Mouse (Mus musculus): ENCODE measurements around the gene Mrpl36. TPM values are rescaled to one million over a fixed set of nuclear protein-coding genes. Genes with fewer than 3 reads are reported as not detected.
A peak's percentile ranks its signal among the peaks of the same experiment; 100 is the strongest.

Gene Mrpl36
- polyA plus RNA-seq, 1 experiment from 2014 or later, result 131 TPM

- H3K4me2 ChIP-seq, result no peak overlapping the region
- H3K9me3 ChIP-seq, result no peaks in the 10 kb centered on the region
- H3K27me3 ChIP-seq, result no peaks in the 10 kb centered on the region
- ATAC-seq (ENCODE audit: borderline replicate concordance, extremely low read depth, low FRiP score, low TSS enrichment), result peak; percentile 69; the same call in 1 of the 2 replicates
- no peaks in the 10 kb centered on the region for H3K36me3 ChIP-seq
- 55% methylated on average over 7 of the region's 7 CpGs for WGBS
- peak overlapping the region; percentile 67 for H3K27ac ChIP-seq
- H3K4me3 ChIP-seq, result no peak overlapping the region
- H3K4me1 ChIP-seq, result 0 out of 2 replicates have a peak, but pooled peaks cover 3% of the 10 kb centered on the region
- no peak overlapping the region for H3K9ac ChIP-seq
These were observed 19.8 kb downstream of the Mrpl36 start for GRCm38 (mm10) chr13:73347922-73348650.

GRCm38 (mm10) chr13:73350741-73351140 lies 22.4 kb downstream of the Mrpl36 start:
- 74% methylated on average over 9 of the region's 9 CpGs for WGBS
- Histone ChIP-seq H3K4me1 (0 out of 2 replicates have a peak, but pooled peaks cover 3% of the 10 kb centered on the region), H3K9ac (no peak overlapping the region), H3K27ac (no peak overlapping the region), H3K27me3 (no peaks in the 10 kb centered on the region), H3K9me3 (no peaks in the 10 kb centered on the region), H3K4me3 (no peak overlapping the region), H3K4me2 (no peak overlapping the region), H3K36me3 (no peaks in the 10 kb centered on the region)
- no peak for ATAC-seq (ENCODE audit: borderline replicate concordance, extremely low read depth, low FRiP score, low TSS enrichment)

DNA sequence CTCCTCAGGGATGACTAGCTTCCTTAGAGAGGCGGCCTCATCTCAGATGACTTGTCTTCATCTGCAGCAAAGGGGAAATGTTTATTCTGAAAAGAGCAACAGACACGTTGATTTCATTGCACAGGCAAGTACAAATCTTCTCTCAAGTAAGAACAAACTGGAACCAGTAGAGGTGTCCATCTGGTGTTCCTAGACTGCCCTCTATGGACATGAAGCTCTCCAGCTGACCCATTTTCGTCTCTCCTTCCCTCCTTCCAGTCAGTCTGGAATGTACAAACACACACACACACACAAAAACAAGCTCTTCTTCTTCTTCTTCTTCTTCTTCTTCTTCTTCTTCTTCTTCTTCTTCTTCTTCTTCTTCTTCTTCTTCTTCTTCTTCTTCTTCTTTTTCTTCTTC lies 23.6 kb downstream of the Mrpl36 start:
- ATAC-seq (ENCODE audit: borderline replicate concordance, extremely low read depth, low FRiP score, low TSS enrichment), result no peak
- no peak overlapping the region for H3K4me3 ChIP-seq
- H3K9ac ChIP-seq, result no peak overlapping the region
- WGBS, result 49% methylated on average over 3 of the region's 3 CpGs
- no peaks in the 10 kb centered on the region for H3K4me1 ChIP-seq
- H3K9me3 ChIP-seq, result no peaks in the 10 kb centered on the region
- no peak overlapping the region for H3K4me2 ChIP-seq
- H3K27ac ChIP-seq, result no peak overlapping the region
- no peaks in the 10 kb centered on the region for H3K27me3 ChIP-seq
- H3K36me3 ChIP-seq, result no peaks in the 10 kb centered on the region

DNA sequence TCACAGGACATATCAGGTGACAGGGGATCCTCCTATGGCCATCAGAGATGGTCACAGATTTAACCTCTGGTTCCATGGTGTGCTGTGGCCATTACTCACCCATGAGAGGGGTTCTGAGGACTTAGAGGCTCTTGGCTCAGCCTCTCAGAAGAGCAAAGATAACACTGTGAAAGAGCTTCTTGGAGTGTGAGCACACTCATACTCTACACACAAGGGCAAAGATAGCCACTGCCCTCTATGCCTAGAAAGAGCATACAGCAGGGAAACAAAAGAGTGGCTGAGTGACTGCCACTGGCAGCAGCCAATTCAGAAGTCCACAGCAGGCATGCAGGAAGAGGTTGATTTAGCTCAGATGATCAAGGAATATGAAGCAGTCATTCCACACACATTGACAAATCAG lies 24.2 kb downstream of the Mrpl36 start:
- Histone ChIP-seq H3K4me1 (no peaks in the 10 kb centered on the region), H3K27me3 (no peaks in the 10 kb centered on the region), H3K27ac (no peak overlapping the region), H3K9ac (no peak overlapping the region), H3K4me3 (no peak overlapping the region), H3K36me3 (no peaks in the 10 kb centered on the region), H3K9me3 (no peaks in the 10 kb centered on the region), H3K4me2 (no peak overlapping the region)
- no peak for ATAC-seq (ENCODE audit: borderline replicate concordance, extremely low read depth, low FRiP score, low TSS enrichment)

- no peak overlapping the region for H3K27ac ChIP-seq
- H3K9ac ChIP-seq, result no peak overlapping the region
- no peak overlapping the region for H3K4me3 ChIP-seq
- H3K4me1 ChIP-seq, result no peaks in the 10 kb centered on the region
- no peaks in the 10 kb centered on the region for H3K36me3 ChIP-seq
- no peak overlapping the region for H3K4me2 ChIP-seq
- WGBS, result 80% methylated on average over 3 of the region's 3 CpGs
- no peaks in the 10 kb centered on the region for H3K9me3 ChIP-seq
- no peak for ATAC-seq (ENCODE audit: borderline replicate concordance, extremely low read depth, low FRiP score, low TSS enrichment)
- no peaks in the 10 kb centered on the region for H3K27me3 ChIP-seq
These were observed 28.8 kb downstream of the Mrpl36 start for GRCm38 (mm10) chr13:73357106-73357505.

- Histone ChIP-seq H3K27ac (no peak overlapping the region), H3K9me3 (no peaks in the 10 kb centered on the region), H3K4me1 (no peaks in the 10 kb centered on the region), H3K4me2 (no peak overlapping the region), H3K36me3 (no peaks in the 10 kb centered on the region), H3K27me3 (no peaks in the 10 kb centered on the region), H3K9ac (no peak overlapping the region), H3K4me3 (no peak overlapping the region)
- ATAC-seq (ENCODE audit: borderline replicate concordance, extremely low read depth, low FRiP score, low TSS enrichment), result no peak
- WGBS, result 67% methylated on average over 4 of the region's 4 CpGs
These were observed 45.1 kb downstream of the Mrpl36 start for GRCm38 (mm10) chr13:73373367-73373766.

DNA sequence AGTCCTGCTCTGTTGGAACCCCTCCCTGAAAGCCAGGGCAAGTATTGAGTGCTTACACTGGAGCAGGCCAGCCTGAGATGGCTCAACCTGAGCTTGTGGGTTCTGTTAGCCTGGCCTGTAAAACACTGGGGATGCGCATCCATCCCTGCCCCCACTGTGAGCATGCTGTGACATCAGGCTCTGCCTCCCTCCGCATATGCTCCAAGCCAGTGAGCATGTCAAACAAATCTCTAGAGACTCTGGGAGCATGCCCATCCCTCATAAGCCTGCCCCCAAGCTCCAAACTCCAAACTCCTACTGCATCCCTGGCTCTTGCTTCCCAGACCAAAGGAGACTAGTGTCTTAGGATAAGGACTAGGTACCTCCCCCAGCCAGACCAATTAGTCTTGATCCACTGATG lies 46.3 kb downstream of the Mrpl36 start:
- no peaks in the 10 kb centered on the region for H3K36me3 ChIP-seq
- 66% methylated on average over 2 of the region's 2 CpGs for WGBS
- H3K4me2 ChIP-seq, result no peak overlapping the region
- no peaks in the 10 kb centered on the region for H3K9me3 ChIP-seq
- H3K9ac ChIP-seq, result no peak overlapping the region
- ATAC-seq (ENCODE audit: borderline replicate concordance, extremely low read depth, low FRiP score, low TSS enrichment), result no peak
- H3K27me3 ChIP-seq, result no peaks in the 10 kb centered on the region
- H3K27ac ChIP-seq, result no peak overlapping the region
- H3K4me1 ChIP-seq, result no peaks in the 10 kb centered on the region
- no peak overlapping the region for H3K4me3 ChIP-seq

GRCm38 (mm10) chr13:73377637-73378036 lies 49.3 kb downstream of the Mrpl36 start:
- Histone ChIP-seq H3K4me2 (no peak overlapping the region), H3K9ac (no peak overlapping the region), H3K36me3 (no peaks in the 10 kb centered on the region), H3K27ac (no peak overlapping the region), H3K4me3 (no peak overlapping the region), H3K9me3 (no peaks in the 10 kb centered on the region), H3K4me1 (0 out of 2 replicates have a peak, but pooled peaks cover 4% of the 10 kb centered on the region), H3K27me3 (no peaks in the 10 kb centered on the region)
- no peak for ATAC-seq (ENCODE audit: borderline replicate concordance, extremely low read depth, low FRiP score, low TSS enrichment)
- WGBS, result 60% methylated on average over 9 of the region's 9 CpGs

Other genes starting within 250 kb of the Mrpl36 start
- gene Irx4, start 68.0 kb upstream of the Mrpl36 start, polyA plus RNA-seq (2015; fragmentation: Nextera tagmentation; extraction: Ambion mirVana), result 0.15 and 0.65 TPM in 2 replicates
- 376 and 415 TPM in 2 replicates for gene Ndufs6, start within 50 bp of the Mrpl36 start, polyA plus RNA-seq (2015; fragmentation: Nextera tagmentation; extraction: Ambion mirVana)
- 86.3 and 99.2 TPM in 2 replicates for gene Lpcat1, start 138.7 kb downstream of the Mrpl36 start, polyA plus RNA-seq (2015; fragmentation: Nextera tagmentation; extraction: Ambion mirVana)
- gene Slc6a3, start 208.2 kb downstream of the Mrpl36 start, polyA plus RNA-seq (2015; fragmentation: Nextera tagmentation; extraction: Ambion mirVana), result 0.06 and 0.10 TPM in 2 replicates